Mouse (Mus musculus) spleen, adult 2 months (tissue): ENCODE measurements at regions not wholly inside any gene's neighbourhood (a gene's known extent, or its start where the extent isn't known, plus 50 kb on each side); places are given as distances from the start of the nearest gene placed in this dataset.

ENCODE experiments used
- DNase-seq, 2 experiments: peaks; one replicate each; pipeline versions ENCODE4 v3.0.0 to v3.0.0-alpha.2; 2012 to 2021; ENCODE audit warnings: low spot score in 2 of 2, low read depth in 1 of 2
- H3K27ac ChIP-seq: fragments of 200-500 bp; 2 replicates; pipeline ENCODE4 v1.5.1; 2012; ENCODE audit warnings: low read length, inconsistent platforms; ENCODE audit not compliant: insufficient read depth
- H3K27me3 ChIP-seq: fragments of 200-500 bp; 2 replicates; pipeline ENCODE4 v1.6.1; 2012; ENCODE audit warnings: mild to moderate bottlenecking, moderate library complexity, low read length, inconsistent platforms; ENCODE audit not compliant: control insufficient read depth, insufficient read depth
- H3K36me3 ChIP-seq: fragments of 200-500 bp; 2 replicates; pipeline ENCODE4 v1.6.1; 2012; ENCODE audit warnings: mild to moderate bottlenecking, low read length, inconsistent platforms; ENCODE audit not compliant: control insufficient read depth, insufficient read depth
- H3K4me1 ChIP-seq: fragments of 200-500 bp; 2 replicates; pipeline ENCODE4 v1.6.1; 2011; ENCODE audit warnings: inconsistent platforms; ENCODE audit not compliant: control insufficient read depth, insufficient read depth, insufficient read length
- H3K4me3 ChIP-seq: fragments of 200-500 bp; 2 replicates; pipeline ENCODE4 v1.5.1; 2011; ENCODE audit warnings: mild to moderate bottlenecking, inconsistent platforms; ENCODE audit not compliant: insufficient read depth, insufficient read length; ENCODE audit errors: extremely low read depth
- CTCF ChIP-seq: fragments of 200-500 bp; IDR thresholded peaks from 2 replicates; pipeline ENCODE4 v1.5.1; 2011; ENCODE audit warnings: mild to moderate bottlenecking, inconsistent platforms; ENCODE audit not compliant: insufficient read depth, insufficient read length, insufficient replicate concordance; ENCODE audit errors: extremely low read depth
- POLR2A ChIP-seq: fragments of 200-500 bp; IDR thresholded peaks from 2 replicates; pipeline ENCODE4 v1.6.1; 2011; ENCODE audit warnings: low read depth, low read length, inconsistent platforms
- WGBS: fragments of 180-500 bp; shearing (Covaris S2); methylation state at CpG from one replicate; pipeline ENCODE4 v1.1.7; 2018; 5-methylcytosine and 5-hydroxymethylcytosine counted together

DNA sequence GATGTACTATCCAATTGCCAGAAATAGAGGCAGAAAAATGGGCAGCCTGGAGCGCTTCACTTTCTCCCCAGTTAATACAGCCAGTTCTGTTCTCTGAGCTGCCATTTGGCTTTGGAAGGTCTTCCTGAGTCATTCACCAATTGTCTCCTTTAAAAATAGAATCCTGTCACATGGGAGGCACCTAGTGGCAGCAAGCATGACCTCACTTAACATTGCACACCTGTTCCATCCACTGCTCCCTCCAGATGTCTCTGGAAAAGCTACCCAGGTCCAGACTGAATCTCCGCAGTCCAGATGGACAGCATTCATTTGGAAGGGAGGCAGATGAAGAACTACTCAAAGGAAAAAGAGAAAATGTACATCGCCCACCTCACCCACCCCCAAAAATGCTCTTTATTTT, 73.9 kb upstream of the Spag17 start:
- Histone ChIP-seq H3K27me3 (no peaks in the 10 kb centered on the region), H3K27ac (no peak overlapping the region), H3K4me3 (no peak overlapping the region), H3K36me3 (no peaks in the 10 kb centered on the region), H3K4me1 (no peaks in the 10 kb centered on the region)
- WGBS: 89% methylated on average over 3 of the region's 3 CpGs
- no peak for DNase-seq
- TF ChIP-seq CTCF: no peak
- no peak for TF ChIP-seq POLR2A

GRCm38 (mm10) chr3:99812836-99813235, 72.4 kb upstream of the Spag17 start:
- DNase-seq: no peak
- Histone ChIP-seq H3K27ac (no peak overlapping the region), H3K4me3 (no peak overlapping the region), H3K36me3 (no peaks in the 10 kb centered on the region), H3K27me3 (no peaks in the 10 kb centered on the region), H3K4me1 (no peaks in the 10 kb centered on the region)
- TF ChIP-seq POLR2A: no peak
- no peak for TF ChIP-seq CTCF
- WGBS: 81% methylated on average over 4 of the region's 4 CpGs

DNA sequence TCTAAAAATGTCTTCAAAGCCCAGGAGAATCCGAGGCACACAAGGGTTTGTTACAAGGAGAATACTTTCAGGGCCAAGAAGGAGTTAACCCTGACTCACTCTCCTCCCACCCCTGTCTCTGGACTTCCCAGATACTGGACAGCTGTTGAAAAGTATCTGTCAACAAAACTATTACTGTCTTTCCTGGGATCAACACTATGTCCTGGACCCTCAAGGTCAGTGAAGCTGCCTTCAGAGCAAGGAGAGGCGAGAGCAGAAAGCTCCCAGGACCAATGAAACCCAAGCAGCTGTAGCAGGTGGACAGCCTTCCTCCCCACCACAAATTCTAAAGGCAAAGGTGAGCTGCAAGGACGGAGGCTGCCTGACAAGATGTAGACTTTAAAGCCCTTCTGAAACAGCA, 70.1 kb upstream of the Spag17 start:
- WGBS: 74% methylated on average over 3 of the region's 3 CpGs

DNA sequence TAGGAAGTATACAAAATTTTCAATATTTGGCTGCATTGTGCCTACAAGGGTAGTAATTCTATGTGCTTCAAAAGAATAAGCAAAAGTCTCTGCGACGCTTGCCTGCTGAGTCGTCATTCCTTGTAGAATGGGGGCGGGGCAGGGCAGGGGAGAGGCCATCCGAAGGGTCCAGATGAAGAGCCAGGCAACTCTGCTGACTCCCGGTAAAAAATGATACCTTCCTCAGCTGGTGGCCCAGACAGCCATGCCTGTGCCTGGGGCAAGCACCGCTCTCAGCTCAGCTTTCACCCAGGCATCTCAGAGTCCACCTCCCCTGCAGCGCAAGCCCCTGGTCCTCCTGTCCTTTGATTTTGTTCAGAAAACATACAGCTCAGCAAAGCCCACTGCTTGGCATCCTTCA, 67.2 kb upstream of the Spag17 start:
- Histone ChIP-seq H3K4me1 (no peaks in the 10 kb centered on the region), H3K27ac (no peak overlapping the region), H3K27me3 (no peaks in the 10 kb centered on the region), H3K4me3 (no peak overlapping the region), H3K36me3 (no peaks in the 10 kb centered on the region)
- TF ChIP-seq POLR2A: no peak
- TF ChIP-seq CTCF: no peak
- DNase-seq: no peak
- WGBS: 72% methylated on average over 8 of the region's 8 CpGs

More for the DNA sequence above, 70.1 kb upstream of the Spag17 start:
- H3K27me3 ChIP-seq: no peaks in the 10 kb centered on the region
- TF ChIP-seq POLR2A (no peak), CTCF (no peak)
- no peak for DNase-seq
- H3K27ac ChIP-seq: no peak overlapping the region
- H3K4me1 ChIP-seq: no peaks in the 10 kb centered on the region
- no peak overlapping the region for H3K4me3 ChIP-seq
- no peaks in the 10 kb centered on the region for H3K36me3 ChIP-seq

DNA sequence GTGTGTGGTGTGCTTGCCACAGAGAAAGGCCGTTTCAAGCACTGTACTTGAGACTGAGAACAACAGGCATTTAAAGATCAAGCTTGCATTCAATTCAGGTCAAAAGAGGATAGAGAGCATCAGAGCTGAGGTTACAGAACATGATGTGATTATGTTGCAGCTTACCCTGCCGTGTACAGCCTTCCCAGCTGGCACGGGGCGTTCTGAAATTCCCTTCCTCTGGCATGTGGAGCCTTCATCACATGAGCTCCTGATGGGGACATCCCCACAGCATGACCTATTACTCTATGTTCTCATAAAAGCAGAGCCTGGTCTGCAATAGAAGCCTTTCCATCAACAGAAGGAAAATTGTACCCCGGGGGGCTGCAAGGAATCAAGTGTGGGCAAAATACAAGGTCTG, 62.5 kb upstream of the Spag17 start:
- no peak overlapping the region for H3K4me3 ChIP-seq
- no peaks in the 10 kb centered on the region for H3K27me3 ChIP-seq
- H3K27ac ChIP-seq: no peak overlapping the region
- no peak for TF ChIP-seq CTCF
- whole genome bisulfite sequencing: 80% methylated on average over 5 of the region's 5 CpGs
- H3K4me1 ChIP-seq: no peaks in the 10 kb centered on the region
- no peaks in the 10 kb centered on the region for H3K36me3 ChIP-seq
- DNase-seq: no peak

- no peak for DNase-seq
- no peak for TF ChIP-seq POLR2A
- TF ChIP-seq CTCF: no peak
- H3K36me3 ChIP-seq: no peaks in the 10 kb centered on the region
Observed at GRCm38 (mm10) chr3:99823256-99823655, 62.0 kb upstream of the Spag17 start.

More at GRCm38 (mm10) chr3:99823256-99823655, 62.0 kb upstream of the Spag17 start:
- H3K4me1 ChIP-seq: no peaks in the 10 kb centered on the region
- H3K27me3 ChIP-seq: no peaks in the 10 kb centered on the region
- WGBS: 81% methylated on average over 3 of the region's 3 CpGs
- no peak overlapping the region for H3K4me3 ChIP-seq
- H3K27ac ChIP-seq: no peak overlapping the region
